Mouse (Mus musculus): ENCODE data around the gene Palm2. TPM values are rescaled to one million over a fixed set of nuclear protein-coding genes. Genes with fewer than 3 reads are reported as not detected.
A peak's percentile ranks its signal among the peaks of the same experiment; 100 is the strongest.

The Palm2 gene
- total RNA-seq, 2 experiments from 2014 or later = 59.0 to 68.7 TPM

GRCm38 (mm10) chr4:57640222-57640621 is 206.2 kb downstream of the Palm2 start:
- intact Hi-C loops (cut with DNase I) = no loop called here
- DNase-seq (ENCODE audit: low spot score in 2 of 2) = peak in 1 of 2 experiments; percentile 44

- intact Hi-C loops (cut with DNase I) = no loop called here
- no peak for DNase-seq (ENCODE audit: low spot score in 2 of 2)
Measured at GRCm38 (mm10) chr4:57640971-57641370, 206.9 kb downstream of the Palm2 start.

GRCm38 (mm10) chr4:57650994-57651393 is 216.9 kb downstream of the Palm2 start:
- intact Hi-C loops (cut with DNase I) = no loop called here
- no peak for DNase-seq (ENCODE audit: low spot score in 2 of 2)

GRCm38 (mm10) chr4:57651547-57651946 is 217.5 kb downstream of the Palm2 start:
- no peak for DNase-seq (ENCODE audit: low spot score in 2 of 2)
- intact Hi-C loops (cut with DNase I) = no loop called here

GRCm38 (mm10) chr4:57652185-57652904 is 218.3 kb downstream of the Palm2 start:
- no peak for DNase-seq (ENCODE audit: low spot score in 2 of 2)
- intact Hi-C loops (cut with DNase I) = no loop called here

- intact Hi-C loops (cut with DNase I) = no loop called here
- no peak for DNase-seq (ENCODE audit: low spot score in 2 of 2)
Measured at GRCm38 (mm10) chr4:57655966-57656365, 221.9 kb downstream of the Palm2 start.

GRCm38 (mm10) chr4:57656388-57656787 is 222.3 kb downstream of the Palm2 start:
- no peak for DNase-seq (ENCODE audit: low spot score in 2 of 2)
- intact Hi-C loops (cut with DNase I) = no loop called here

GRCm38 (mm10) chr4:57656861-57657260 is 222.8 kb downstream of the Palm2 start:
- intact Hi-C loops (cut with DNase I) = no loop called here
- no peak for DNase-seq (ENCODE audit: low spot score in 2 of 2)

- DNase-seq (ENCODE audit: low spot score in 2 of 2) = no peak
- intact Hi-C loops (cut with DNase I) = no loop called here
Measured at GRCm38 (mm10) chr4:57660470-57660869, 226.4 kb downstream of the Palm2 start.

GRCm38 (mm10) chr4:57666101-57666500 is 232.1 kb downstream of the Palm2 start:
- intact Hi-C loops (cut with DNase I) = no loop called here
- DNase-seq (ENCODE audit: low spot score in 2 of 2) = no peak

GRCm38 (mm10) chr4:57670813-57671469 is 236.9 kb downstream of the Palm2 start:
- no peak for DNase-seq (ENCODE audit: low spot score in 2 of 2)

GRCm38 (mm10) chr4:57672541-57672940 is 238.5 kb downstream of the Palm2 start:
- intact Hi-C loops (cut with DNase I) = loop anchor here (2.0 to 10.0 kb wide), 5 partner anchors 45 to 402 kb away; partner anchors contain the start of gene Akap2

More at GRCm38 (mm10) chr4:57670813-57671469, 236.9 kb downstream of the Palm2 start:
- intact Hi-C loops (cut with DNase I) = loop anchor here (5.0 to 10.0 kb wide), 3 partner anchors 46 to 404 kb away; partner anchors contain the start of gene Akap2

GRCm38 (mm10) chr4:57672996-57673906 is 239.2 kb downstream of the Palm2 start:
- DNase-seq (ENCODE audit: low spot score in 2 of 2) = peak; percentile 83 to 87
- intact Hi-C loops (cut with DNase I) = loop anchor here (2.0 to 10.0 kb wide), 5 partner anchors 44 to 402 kb away; partner anchors contain the start of gene Akap2

More at GRCm38 (mm10) chr4:57672541-57672940, 238.5 kb downstream of the Palm2 start:
- no peak for DNase-seq (ENCODE audit: low spot score in 2 of 2)

- intact Hi-C loops (cut with DNase I) = loop anchor here (5.0 to 10.0 kb wide), 3 partner anchors 43 to 400 kb away; partner anchors contain the start of gene Akap2
- no peak for DNase-seq (ENCODE audit: low spot score in 2 of 2)
Measured at GRCm38 (mm10) chr4:57674351-57674750, 240.3 kb downstream of the Palm2 start.

- intact Hi-C loops (cut with DNase I) = loop anchor here (10.0 kb wide), 1 partner anchor 399 kb away; no protein-coding TSS in a partner anchor
- no peak for DNase-seq (ENCODE audit: low spot score in 2 of 2)
Measured at GRCm38 (mm10) chr4:57675387-57675786, 241.3 kb downstream of the Palm2 start.

GRCm38 (mm10) chr4:57677916-57678315 is 243.9 kb downstream of the Palm2 start:
- no peak for DNase-seq (ENCODE audit: low spot score in 2 of 2)
- intact Hi-C loops (cut with DNase I) = loop anchor here (10.0 kb wide), 1 partner anchor 397 kb away; no protein-coding TSS in a partner anchor

GRCm38 (mm10) chr4:57678991-57679457 is 245.0 kb downstream of the Palm2 start:
- intact Hi-C loops (cut with DNase I) = loop anchor here (10.0 kb wide), 1 partner anchor 396 kb away; no protein-coding TSS in a partner anchor
- no peak for DNase-seq (ENCODE audit: low spot score in 2 of 2)

- intact Hi-C loops (cut with DNase I) = no loop called here
- no peak for DNase-seq (ENCODE audit: low spot score in 2 of 2)
Measured at GRCm38 (mm10) chr4:57680186-57680585, 246.1 kb downstream of the Palm2 start.

GRCm38 (mm10) chr4:57681511-57681910 is 247.5 kb downstream of the Palm2 start:
- intact Hi-C loops (cut with DNase I) = no loop called here
- no peak for DNase-seq (ENCODE audit: low spot score in 2 of 2)

Data from left cerebral cortex, postnatal 36 days (tissue).